Mouse (Mus musculus): ENCODE measurements around the gene Bgn.
"Not testable (repeated sequence)": the region's sequence is repeated elsewhere in the genome, so short reads cannot be mapped to it uniquely, and the experiment has no call there.

Bgn gene

GRCm38 (mm10) chrX:73486920-73487319, 3.5 kb downstream of the Bgn start:
- in situ Hi-C loops (cut with MboI, MseI), result loop anchor here (5.0 kb wide), 1 partner anchor 40 kb away; no protein-coding TSS in a partner anchor

GRCm38 (mm10) chrX:73490186-73490585, 6.8 kb downstream of the Bgn start:
- in situ Hi-C loops (cut with MboI, MseI), result no loop called here

- in situ Hi-C loops (cut with MboI, MseI), result no loop called here
Observed at GRCm38 (mm10) chrX:73490804-73491203, 7.4 kb downstream of the Bgn start.

GRCm38 (mm10) chrX:73493567-73493966, 10.2 kb downstream of the Bgn start:
- in situ Hi-C loops (cut with MboI, MseI), result not testable (repeated sequence)

GRCm38 (mm10) chrX:73496746-73497145, 13.3 kb downstream of the Bgn start:
- in situ Hi-C loops (cut with MboI, MseI), result no loop called here

- in situ Hi-C loops (cut with MboI, MseI), result loop anchor here (10.0 kb wide), 1 partner anchor 1670 kb away; no protein-coding TSS in a partner anchor
Observed at GRCm38 (mm10) chrX:73505130-73505735, 21.8 kb downstream of the Bgn start.

GRCm38 (mm10) chrX:73506577-73506976, 23.2 kb downstream of the Bgn start:
- in situ Hi-C loops (cut with MboI, MseI), result loop anchor here (10.0 kb wide), 1 partner anchor 1672 kb away; no protein-coding TSS in a partner anchor

- in situ Hi-C loops (cut with MboI, MseI), result loop anchor here (10.0 kb wide), 1 partner anchor 1674 kb away; no protein-coding TSS in a partner anchor
Observed at GRCm38 (mm10) chrX:73509209-73509608, 25.8 kb downstream of the Bgn start.

- in situ Hi-C loops (cut with MboI, MseI), result no loop called here
Observed at GRCm38 (mm10) chrX:73512904-73513303, 29.5 kb downstream of the Bgn start.

GRCm38 (mm10) chrX:73516556-73516955, 33.2 kb downstream of the Bgn start:
- in situ Hi-C loops (cut with MboI, MseI), result no loop called here

- in situ Hi-C loops (cut with MboI, MseI), result no loop called here
Observed at GRCm38 (mm10) chrX:73517060-73517600, 33.7 kb downstream of the Bgn start.

GRCm38 (mm10) chrX:73520692-73521091, 37.3 kb downstream of the Bgn start:
- in situ Hi-C loops (cut with MboI, MseI), result no loop called here

- in situ Hi-C loops (cut with MboI, MseI), result no loop called here
Observed at GRCm38 (mm10) chrX:73524318-73525222, 41.2 kb downstream of the Bgn start.

- in situ Hi-C loops (cut with MboI, MseI), result no loop called here
Observed at GRCm38 (mm10) chrX:73525223-73526140, 42.1 kb downstream of the Bgn start.

GRCm38 (mm10) chrX:73526410-73526887, 43.0 kb downstream of the Bgn start:
- in situ Hi-C loops (cut with MboI, MseI), result no loop called here

GRCm38 (mm10) chrX:73537875-73538274, 54.5 kb downstream of the Bgn start:
- in situ Hi-C loops (cut with MboI, MseI), result no loop called here

GRCm38 (mm10) chrX:73543340-73543739, 59.9 kb downstream of the Bgn start:
- in situ Hi-C loops (cut with MboI, MseI), result no loop called here
